Mouse (Mus musculus): ENCODE measurements around the gene Bap1. TPM values are rescaled to one million over a fixed set of nuclear protein-coding genes. Genes with fewer than 3 reads are reported as not detected.

The Bap1 gene
- polyA plus RNA-seq, 1 experiment from 2014 or later, result 66.1 TPM

- in situ Hi-C loops (cut with MboI; ENCODE audit: low pct_unique_long_range_greater_than_20kb), result no loop called here
- H3K27me3 ChIP-seq, result no peaks in the 10 kb centered on the region
- ChIA-PET CTCF (interaction anchor here (1.0 to 1.7 kb wide), 5 partner anchors 10 to 23 kb away, joined by 3 to 7 read pairs (median 5); no protein-coding TSS in a partner anchor), POLR2A (interaction anchor here (1.3 kb wide), 1 partner anchor 27 kb away, joined by 4 read pairs; no protein-coding TSS in a partner anchor)
- TF ChIP-seq CTCF (IDR thresholded peaks at IDR 0.05), result no peak
- ATAC-seq (no peak), DNase-seq (ENCODE audit: low read depth, low spot score) (no peak)
Measured at GRCm38 (mm10) chr14:31233070-31233995, 17.9 kb upstream of the Bap1 start.

- ChIA-PET CTCF (interaction anchor here (1.0 to 1.7 kb wide), 6 partner anchors 9 to 24 kb away, joined by 3 to 7 read pairs (median 4); no protein-coding TSS in a partner anchor), POLR2A (no interaction called here)
- DNase-seq (ENCODE audit: low read depth, low spot score) (no peak), ATAC-seq (no peak)
- in situ Hi-C loops (cut with MboI; ENCODE audit: low pct_unique_long_range_greater_than_20kb), result no loop called here
- H3K27me3 ChIP-seq, result no peaks in the 10 kb centered on the region
- no peak for TF ChIP-seq CTCF (IDR thresholded peaks at IDR 0.05)
Measured at GRCm38 (mm10) chr14:31233996-31234591, 17.2 kb upstream of the Bap1 start.

- H3K27me3 ChIP-seq, result no peaks in the 10 kb centered on the region
- ChIA-PET POLR2A (interaction anchor here (1.3 kb wide), 1 partner anchor 22 kb away, joined by 5 read pairs; no protein-coding TSS in a partner anchor), CTCF (interaction anchor here (0.9 to 2.1 kb wide), 5 partner anchors 11 to 27 kb away, joined by 3 to 7 read pairs (median 4); partner anchors contain the start of genes Bap1 and Phf7)
- DNase-seq (ENCODE audit: low read depth, low spot score) (no peak), ATAC-seq (peak; percentile 23)
- in situ Hi-C loops (cut with MboI; ENCODE audit: low pct_unique_long_range_greater_than_20kb), result no loop called here
- TF ChIP-seq CTCF (IDR thresholded peaks at IDR 0.05), result no peak
Measured at GRCm38 (mm10) chr14:31237101-31237882, 14.0 kb upstream of the Bap1 start.

- ChIA-PET CTCF (interaction anchor here (1.5 kb wide), 1 partner anchor 10 kb away, joined by 3 read pairs; no protein-coding TSS in a partner anchor), POLR2A (interaction anchor here (1.1 to 1.5 kb wide), 2 partner anchors 9 to 10 kb away, joined by 3 to 4 read pairs; partner anchors contain the start of genes Bap1 and Phf7)
- no peak for TF ChIP-seq CTCF (IDR thresholded peaks at IDR 0.05)
- H3K27me3 ChIP-seq, result no peaks in the 10 kb centered on the region
- ATAC-seq (no peak), DNase-seq (ENCODE audit: low read depth, low spot score) (no peak)
- in situ Hi-C loops (cut with MboI; ENCODE audit: low pct_unique_long_range_greater_than_20kb), result no loop called here
Measured at GRCm38 (mm10) chr14:31240528-31240927, 10.7 kb upstream of the Bap1 start.

GRCm38 (mm10) chr14:31244777-31245176 is 6.5 kb upstream of the Bap1 start:
- ATAC-seq, result no peak
- CTCF ChIA-PET, result interaction anchor here (1.1 kb wide), 1 partner anchor 10 kb away, joined by 3 read pairs; no protein-coding TSS in a partner anchor
- POLR2A ChIA-PET, result no interaction called here
- no peak for DNase-seq (ENCODE audit: low read depth, low spot score)
- in situ Hi-C loops (cut with MboI; ENCODE audit: low pct_unique_long_range_greater_than_20kb), result no loop called here
- TF ChIP-seq CTCF (IDR thresholded peaks at IDR 0.05), result no peak
- H3K27me3 ChIP-seq, result no peaks in the 10 kb centered on the region

GRCm38 (mm10) chr14:31245946-31246345 is 5.3 kb upstream of the Bap1 start:
- in situ Hi-C loops (cut with MboI; ENCODE audit: low pct_unique_long_range_greater_than_20kb), result no loop called here
- ATAC-seq (no peak), DNase-seq (ENCODE audit: low read depth, low spot score) (no peak)
- ChIA-PET POLR2A (interaction anchor here (0.6 kb wide), 1 partner anchor 550 kb away, joined by 3 read pairs; no protein-coding TSS in a partner anchor), CTCF (interaction anchor here (1.5 kb wide), 1 partner anchor 12 kb away, joined by 3 read pairs; no protein-coding TSS in a partner anchor)
- H3K27me3 ChIP-seq, result no peaks in the 10 kb centered on the region
- no peak for TF ChIP-seq CTCF (IDR thresholded peaks at IDR 0.05)

- no peaks in the 10 kb centered on the region for H3K27me3 ChIP-seq
- DNase-seq (ENCODE audit: low read depth, low spot score) (no peak), ATAC-seq (no peak)
- in situ Hi-C loops (cut with MboI; ENCODE audit: low pct_unique_long_range_greater_than_20kb), result no loop called here
- TF ChIP-seq CTCF (IDR thresholded peaks at IDR 0.05), result no peak
- ChIA-PET CTCF (interaction anchor here (1.2 kb wide), 1 partner anchor 35 kb away, joined by 3 read pairs; no protein-coding TSS in a partner anchor), POLR2A (interaction anchor here (1.7 kb wide), 1 partner anchor 9 kb away, joined by 4 read pairs; no protein-coding TSS in a partner anchor)
Measured at GRCm38 (mm10) chr14:31248396-31248795, 2.9 kb upstream of the Bap1 start.

GRCm38 (mm10) chr14:31250222-31251083 is 797 bp upstream of the Bap1 start:
- POLR2A ChIA-PET, result interaction anchor here (1.1 to 2.5 kb wide), 4 partner anchors 11 to 42 kb away, joined by 3 to 13 read pairs (median 3); partner anchors contain the start of genes Nisch and Tnnc1
- H3K27me3 ChIP-seq, result no peaks in the 10 kb centered on the region
- CTCF ChIA-PET, result interaction anchor here (0.8 to 0.9 kb wide), 2 partner anchors 13 to 20 kb away, joined by 3 to 4 read pairs; no protein-coding TSS in a partner anchor
- in situ Hi-C loops (cut with MboI; ENCODE audit: low pct_unique_long_range_greater_than_20kb), result no loop called here
- peak; percentile 86 for ATAC-seq
- TF ChIP-seq CTCF (IDR thresholded peaks at IDR 0.05), result no peak
- DNase-seq (ENCODE audit: low read depth, low spot score), result no peak

- DNase-seq (ENCODE audit: low read depth, low spot score) (no peak), ATAC-seq (no peak)
- no peak for TF ChIP-seq CTCF (IDR thresholded peaks at IDR 0.05)
- CTCF ChIA-PET, result no interaction called here
- in situ Hi-C loops (cut with MboI; ENCODE audit: low pct_unique_long_range_greater_than_20kb), result no loop called here
- no peaks in the 10 kb centered on the region for H3K27me3 ChIP-seq
- POLR2A ChIA-PET, result interaction anchor here (1.1 to 2.5 kb wide), 3 partner anchors 9 to 21 kb away, joined by 3 to 13 read pairs (median 3); no protein-coding TSS in a partner anchor
Measured at GRCm38 (mm10) chr14:31251626-31252025, 376 bp downstream of the Bap1 start.
